Comparison of ENCODE assay signal across 13 mouse cellular contexts in the genomic region with DNA sequence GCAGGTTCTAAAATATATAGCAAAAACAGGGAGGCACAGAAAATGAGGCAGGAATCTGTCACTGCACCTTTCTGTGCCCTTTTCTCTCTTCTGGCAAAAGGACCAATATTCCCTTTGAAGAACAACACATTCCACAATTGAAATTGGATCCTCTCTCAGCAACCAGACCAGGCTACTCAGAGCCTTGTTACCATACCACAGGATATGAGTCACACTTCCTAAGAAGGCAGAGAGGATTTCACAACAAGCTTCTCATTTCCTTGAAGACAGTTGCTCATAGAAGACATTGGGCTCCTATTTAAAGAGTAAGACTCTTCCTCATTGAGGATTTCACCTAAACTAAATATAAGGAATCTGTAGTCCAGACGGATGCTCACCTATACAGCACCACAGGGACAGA.
DNase-seq lines count a peak whose midpoint lies in the region; ATAC-seq and TF ChIP-seq lines count a peak whose summit lies in the region.
"Had no signal": no experiment of that assay in that cellular context is flagged by ENCODE, and none has a peak within 500 bp of the region (broad histone marks: within the 10 kb centered on the region; RNA-seq: fewer than 3 reads in every experiment).

No protein-coding gene starts in this region.

- H3K9ac ChIP-seq in kidney, embryonic 16.5 days (replicated peaks; ENCODE audit: low read length) = no peak overlapping the region
- no peak overlapping the region for H3K9ac ChIP-seq in kidney, embryonic 14.5 days (ENCODE audit: low read depth, low read length)
- no peak overlapping the region for H3K9ac ChIP-seq in CH12.LX (ENCODE audit: insufficient read depth, low read depth)
- no peak overlapping the region for H3K9ac ChIP-seq in liver, postnatal 0 days (replicated peaks)
- no peak overlapping the region for H3K9ac ChIP-seq in midbrain, embryonic 14.5 days (replicated peaks; ENCODE audit: low read length)
- H3K9ac ChIP-seq: hindbrain, embryonic 12.5 days had no signal

- no peaks in the 10 kb centered on the region for H3K4me1 ChIP-seq in kidney, embryonic 16.5 days (ENCODE audit: insufficient read depth, low read length)
- H3K4me1 ChIP-seq in kidney, embryonic 14.5 days (ENCODE audit: control insufficient read depth, insufficient read depth, low read length) = no peaks in the 10 kb centered on the region
- H3K4me1 ChIP-seq in CH12.LX (ENCODE audit: control insufficient read depth in 1 of 2, insufficient read depth in 2 of 2) = peaks cover 2 to 12% of the 10 kb centered on the region in 2 experiments; a peak in 3 of 4 replicates
- no peaks in the 10 kb centered on the region for H3K4me1 ChIP-seq in liver, postnatal 0 days (ENCODE audit: insufficient read depth)
- H3K4me1 ChIP-seq in midbrain, embryonic 14.5 days (ENCODE audit: control insufficient read depth, insufficient read depth, low read length) = no peaks in the 10 kb centered on the region
- H3K4me1 ChIP-seq: forebrain, embryonic 10.5 days had no signal

- no peak for TF ChIP-seq RAD21 in CH12.LX (IDR thresholded peaks at IDR 0.05; ENCODE audit: low read depth, low read length)

- no peak overlapping the region for H3K4me3 ChIP-seq in kidney, embryonic 16.5 days (ENCODE audit: low read length)
- no peak overlapping the region for H3K4me3 ChIP-seq in kidney, embryonic 14.5 days (ENCODE audit: low read length)
- no peak overlapping the region for H3K4me3 ChIP-seq in CH12.LX (replicated peaks in 1 of 3; ENCODE audit: low read depth in 2 of 3, low read length in 2 of 3, poor library complexity in 1 of 3)
- no peak overlapping the region for H3K4me3 ChIP-seq in liver, postnatal 0 days (ENCODE audit: low read depth, low read length)
- no peak overlapping the region for H3K4me3 ChIP-seq in midbrain, embryonic 14.5 days (replicated peaks; ENCODE audit: low read depth, low read length)
- H3K4me3 ChIP-seq: forebrain, embryonic 10.5 days; hindbrain, embryonic 12.5 days had no signal

- in situ Hi-C loops in CH12.LX (cut with MboI; ENCODE audit: low pct_ligation_motif_present, low pct_unique_long_range_greater_than_20kb, low sequenced_read_pairs) = no loop called here

- no peaks in the 10 kb centered on the region for H3K27me3 ChIP-seq in kidney, embryonic 16.5 days (ENCODE audit: insufficient read depth, low read length)
- no peaks in the 10 kb centered on the region for H3K27me3 ChIP-seq in kidney, embryonic 14.5 days (ENCODE audit: control insufficient read depth, insufficient read depth, low read length)
- H3K27me3 ChIP-seq in CH12.LX (replicated peaks) = no peaks in the 10 kb centered on the region
- no peaks in the 10 kb centered on the region for H3K27me3 ChIP-seq in liver, postnatal 0 days (ENCODE audit: insufficient read depth, low read length)
- H3K27me3 ChIP-seq in midbrain, embryonic 14.5 days (ENCODE audit: control insufficient read depth, insufficient read depth, low read length) = no peaks in the 10 kb centered on the region
- H3K27me3 ChIP-seq: hindbrain, embryonic 12.5 days had no signal

- H3K27ac ChIP-seq in kidney, embryonic 16.5 days (ENCODE audit: low read length) = no peak overlapping the region
- no peak overlapping the region for H3K27ac ChIP-seq in kidney, embryonic 14.5 days (ENCODE audit: low read depth, low read length)
- no peak overlapping the region for H3K27ac ChIP-seq in CH12.LX (ENCODE audit: insufficient read depth, low read depth)
- H3K27ac ChIP-seq in liver, postnatal 0 days (ENCODE audit: low read depth) = no peak overlapping the region
- H3K27ac ChIP-seq in midbrain, embryonic 14.5 days (replicated peaks; ENCODE audit: low read depth, low read length) = no peak overlapping the region
- H3K27ac ChIP-seq: forebrain, embryonic 10.5 days; hindbrain, embryonic 12.5 days; macrophage had no signal

- peak; percentile 16 for DNase-seq in CH12.LX (ENCODE audit: extremely low read depth)
- peak; percentile 25 for DNase-seq in embryo, embryonic 10.5 days (ENCODE audit: low spot score)
- no peak for DNase-seq in liver, postnatal 0 days
- no peak for DNase-seq in right cerebral cortex, postnatal 10 days (ENCODE audit: low spot score in 2 of 2)
- DNase-seq in midbrain, embryonic 14.5 days = no peak
- no peak for DNase-seq in cerebellum, adult 8-10 months

- no peak for TF ChIP-seq CTCF in CH12.LX (conservative IDR thresholded peaks at IDR 0.05 in 1 of 2, IDR thresholded peaks at IDR 0.05 in 1 of 2; ENCODE audit: low read depth in 2 of 2, low read length in 2 of 2)
- no peak for TF ChIP-seq CTCF in liver, postnatal 0 days (IDR thresholded peaks at IDR 0.05; ENCODE audit: low read depth)

- dilution Hi-C loops in CH12.LX (cut with MboI; ENCODE audit: extremely low pct_ligation_motif_present, extremely low pct_unique_long_range_greater_than_20kb, low sequenced_read_pairs) = no loop called here

- ATAC-seq in kidney, embryonic 16.5 days (ENCODE audit: low FRiP score, low TSS enrichment) = peak; percentile 77; the same call in 1 of the 2 replicates
- no peak for ATAC-seq in kidney, embryonic 14.5 days (ENCODE audit: low FRiP score, low TSS enrichment)
- peak; percentile 56; the same call in 1 of the 2 replicates for ATAC-seq in liver, postnatal 0 days
- no peak for ATAC-seq in midbrain, embryonic 14.5 days (ENCODE audit: low FRiP score, low TSS enrichment)
- ATAC-seq: activated CD4-positive, CD25-positive, alpha-beta regulatory T cell, adult 4 months; intestine, postnatal 0 days had no signal

- H3K36me3 ChIP-seq in kidney, embryonic 16.5 days (ENCODE audit: insufficient read depth, low read length) = no peaks in the 10 kb centered on the region
- H3K36me3 ChIP-seq in kidney, embryonic 14.5 days (ENCODE audit: control insufficient read depth, insufficient read depth, low read length) = no peaks in the 10 kb centered on the region
- no peaks in the 10 kb centered on the region for H3K36me3 ChIP-seq in CH12.LX (replicated peaks in 1 of 2; ENCODE audit: control insufficient read depth in 1 of 2, insufficient read depth in 1 of 2, low read length in 1 of 2)
- H3K36me3 ChIP-seq in liver, postnatal 0 days (replicated peaks; ENCODE audit: insufficient read depth, low read length) = no peaks in the 10 kb centered on the region
- no peaks in the 10 kb centered on the region for H3K36me3 ChIP-seq in midbrain, embryonic 14.5 days (ENCODE audit: control insufficient read depth, insufficient read depth, low read length)
- H3K36me3 ChIP-seq: forebrain, embryonic 10.5 days; hindbrain, embryonic 12.5 days had no signal

- H3K4me2 ChIP-seq in kidney, embryonic 16.5 days (replicated peaks; ENCODE audit: low read depth, low read length) = no peak overlapping the region
- no peak overlapping the region for H3K4me2 ChIP-seq in kidney, embryonic 14.5 days (replicated peaks; ENCODE audit: low read depth, low read length)
- H3K4me2 ChIP-seq in CH12.LX (ENCODE audit: insufficient read depth, low read depth, poor library complexity, severe bottlenecking) = no peak overlapping the region
- H3K4me2 ChIP-seq in liver, postnatal 0 days (ENCODE audit: low read depth, low read length) = no peak overlapping the region
- H3K4me2 ChIP-seq in midbrain, embryonic 14.5 days (ENCODE audit: low read length) = no peak overlapping the region
- H3K4me2 ChIP-seq: hindbrain, embryonic 12.5 days had no signal

- no peaks in the 10 kb centered on the region for H3K79me2 ChIP-seq in CH12.LX (replicated peaks; ENCODE audit: control insufficient read depth, extremely low read depth, insufficient read depth, poor library complexity, severe bottlenecking)

- no peak for TF ChIP-seq POLR2A in CH12.LX (IDR thresholded peaks at IDR 0.05; ENCODE audit: low read depth, low read length)

- H3K9me3 ChIP-seq in kidney, embryonic 16.5 days (ENCODE audit: low read length) = no peaks in the 10 kb centered on the region
- H3K9me3 ChIP-seq in kidney, embryonic 14.5 days (ENCODE audit: control insufficient read depth, low read length) = no peaks in the 10 kb centered on the region
- no peaks in the 10 kb centered on the region for H3K9me3 ChIP-seq in CH12.LX (replicated peaks; ENCODE audit: low read length)
- no peaks in the 10 kb centered on the region; the same call in 1 of the 2 replicates for H3K9me3 ChIP-seq in liver, postnatal 0 days (ENCODE audit: low read length)
- no peaks in the 10 kb centered on the region for H3K9me3 ChIP-seq in midbrain, embryonic 14.5 days (ENCODE audit: control insufficient read depth, low read length)
- H3K9me3 ChIP-seq: forebrain, embryonic 10.5 days; hindbrain, embryonic 12.5 days had no signal

- TF ChIP-seq EP300 in CH12.LX (IDR thresholded peaks at IDR 0.05; ENCODE audit: low read length) = peak; percentile 67; the same call in 1 of the 2 replicates
- TF ChIP-seq EP300 in liver, postnatal 0 days (IDR thresholded peaks at IDR 0.05; ENCODE audit: low read depth) = no peak

- 62% methylated on average over 1 of the region's 1 CpGs for WGBS in kidney, embryonic 16.5 days
- 79% methylated on average over 1 of the region's 1 CpGs for WGBS in kidney, embryonic 14.5 days
- WGBS in liver, postnatal 0 days (ENCODE audit: insufficient replicate concordance) = 19% methylated on average over 1 of the region's 1 CpGs
- 74% methylated on average over 1 of the region's 1 CpGs for WGBS in midbrain, embryonic 14.5 days

TF ChIP-seq in CH12.LX, 34 proteins besides CTCF, POLR2A, EP300 and RAD21:
- no peak for TF ChIP-seq E2F4 (IDR thresholded peaks at IDR 0.05; ENCODE audit: insufficient replicate concordance, low read depth, low read length)
- TF ChIP-seq BHLHE40 (IDR thresholded peaks at IDR 0.05; ENCODE audit: low read depth, low read length) = no peak
- no peak for TF ChIP-seq RCOR1 (conservative IDR thresholded peaks at IDR 0.05; ENCODE audit: low read depth, low read length)
- TF ChIP-seq SMC3 (IDR thresholded peaks at IDR 0.05; ENCODE audit: low read depth, low read length) = no peak
- no peak for TF ChIP-seq PAX5 (IDR thresholded peaks at IDR 0.05; ENCODE audit: low read length)
- no peak for TF ChIP-seq TCF12 (IDR thresholded peaks at IDR 0.05; ENCODE audit: low read depth, low read length)
- no peak for TF ChIP-seq KAT2A (IDR thresholded peaks at IDR 0.05; ENCODE audit: insufficient replicate concordance, low read length)
- no peak for TF ChIP-seq JUND (conservative IDR thresholded peaks at IDR 0.05; ENCODE audit: low read depth, low read length)
- no peak for TF ChIP-seq NELFE (IDR thresholded peaks at IDR 0.05; ENCODE audit: low read depth, low read length)

Comparison
In these comparisons a context has a peak if more than half of its experiments do, and no peak if none do; other contexts are left out.
1. ATAC-seq: peak in kidney, embryonic 16.5 days (single experiment) and liver, postnatal 0 days (single experiment); none in kidney, embryonic 14.5 days (single experiment) and midbrain, embryonic 14.5 days (single experiment).
2. DNase-seq: peak in CH12.LX (single experiment) and embryo, embryonic 10.5 days (single experiment); none in liver, postnatal 0 days (single experiment), right cerebral cortex, postnatal 10 days (0 of 2), midbrain, embryonic 14.5 days (single experiment) and cerebellum, adult 8-10 months (single experiment).